ENCODE assay signal across 7 mouse cellular contexts in genomic region chr13:99475488-99475887, GRCm38 (mm10). TPM values are rescaled to one million over a fixed set of nuclear protein-coding genes. Genes with fewer than 3 reads are reported as not detected.
DNase-seq lines count a peak whose midpoint lies in the region; ATAC-seq and TF ChIP-seq lines count a peak whose summit lies in the region.

No protein-coding gene starts in this region.

- peak overlapping the region; percentile 22; the same call in 1 of the 2 replicates for H3K4me3 ChIP-seq in heart, embryonic 10.5 days
- H3K4me3 ChIP-seq in limb, embryonic 14.5 days (replicated peaks; ENCODE audit: low read length): no peak overlapping the region
- no peak overlapping the region for H3K4me3 ChIP-seq in liver, embryonic 12.5 days

- peak; percentile 60; the same call in 1 of the 2 replicates for ATAC-seq in limb, embryonic 14.5 days (ENCODE audit: low FRiP score, low read depth)
- ATAC-seq in liver, embryonic 12.5 days: no peak

- peak overlapping the region; percentile 77; the same call in 1 of the 2 replicates for H3K27ac ChIP-seq in heart, embryonic 10.5 days
- H3K27ac ChIP-seq in limb, embryonic 14.5 days (replicated peaks; ENCODE audit: low read depth, low read length): peak overlapping the region; percentile 1; the same call in 1 of the 2 replicates
- H3K27ac ChIP-seq in liver, embryonic 12.5 days: no peak overlapping the region

- H3K9ac ChIP-seq in limb, embryonic 14.5 days (ENCODE audit: low read depth, low read length, severe bottlenecking): no peak overlapping the region
- H3K9ac ChIP-seq in liver, embryonic 12.5 days: no peak overlapping the region

- H3K9me3 ChIP-seq in heart, embryonic 10.5 days: no peaks in the 10 kb centered on the region
- no peaks in the 10 kb centered on the region for H3K9me3 ChIP-seq in limb, embryonic 14.5 days (ENCODE audit: control insufficient read depth, low read length)
- no peaks in the 10 kb centered on the region for H3K9me3 ChIP-seq in liver, embryonic 12.5 days (replicated peaks)

- TF ChIP-seq POLR2A in limb, embryonic 14.5 days (IDR thresholded peaks at IDR 0.05; ENCODE audit: borderline replicate concordance, extremely low read depth, insufficient read depth, insufficient read length): no peak

- peak overlapping the region; percentile 18; the same call in 1 of the 2 replicates for H3K4me2 ChIP-seq in limb, embryonic 14.5 days (replicated peaks; ENCODE audit: low read depth, low read length, severe bottlenecking)
- H3K4me2 ChIP-seq in liver, embryonic 12.5 days: no peak overlapping the region

- peaks cover 22% of the 10 kb centered on the region; the same call in 1 of the 2 replicates for H3K36me3 ChIP-seq in heart, embryonic 10.5 days
- H3K36me3 ChIP-seq in limb, embryonic 14.5 days (ENCODE audit: control insufficient read depth, insufficient read depth, low read length): no peaks in the 10 kb centered on the region
- no peaks in the 10 kb centered on the region for H3K36me3 ChIP-seq in liver, embryonic 12.5 days

- peaks cover 24% of the 10 kb centered on the region for H3K4me1 ChIP-seq in heart, embryonic 10.5 days
- peaks cover 13% of the 10 kb centered on the region for H3K4me1 ChIP-seq in limb, embryonic 14.5 days (ENCODE audit: control insufficient read depth, insufficient read depth, low read length)
- no peaks in the 10 kb centered on the region for H3K4me1 ChIP-seq in liver, embryonic 12.5 days

- WGBS in heart, embryonic 10.5 days: 27% methylated on average over 6 of the region's 6 CpGs
- WGBS in limb, embryonic 14.5 days: 10% methylated on average over 6 of the region's 6 CpGs
- 11% methylated on average over 6 of the region's 6 CpGs for WGBS in liver, embryonic 12.5 days (ENCODE audit: insufficient replicate concordance)

- no peaks in the 10 kb centered on the region for H3K27me3 ChIP-seq in heart, embryonic 10.5 days (ENCODE audit: insufficient read depth, poor library complexity, severe bottlenecking)
- no peaks in the 10 kb centered on the region for H3K27me3 ChIP-seq in limb, embryonic 14.5 days (ENCODE audit: control insufficient read depth, insufficient read depth, low read length)
- H3K27me3 ChIP-seq in liver, embryonic 12.5 days (replicated peaks): no peaks in the 10 kb centered on the region

- DNase-seq in MN1 (ENCODE audit: low spot score): peak; percentile 77
- DNase-seq in T-cell, adult 2 months (ENCODE audit: low spot score): peak; percentile 1
- peak; percentile 79 for DNase-seq in heart, embryonic 10.5 days (ENCODE audit: low spot score)
- peak; percentile 57 for DNase-seq in limb, embryonic 14.5 days (ENCODE audit: low spot score)
- DNase-seq in skeletal muscle tissue, adult 2 months (ENCODE audit: low read depth, low spot score): peak; percentile 57
- DNase-seq in testis, postnatal 14 days (ENCODE audit: low spot score): no peak

RNA-seq across cellular contexts. Expression of gene Map1b, which starts 40.9 kb away (rescaled TPM):
- 164 and 186 TPM in 2 replicates for polyA plus RNA-seq in heart, embryonic 10.5 days (2016; fragmentation: Nextera tagmentation; extraction: Ambion mirVana)
- polyA plus RNA-seq in limb, embryonic 14.5 days (2012; rRNA removed): 16.8 and 17.5 TPM in 2 replicates
- 142 and 149 TPM in 2 replicates for polyA plus RNA-seq in limb, embryonic 14.5 days (2014; fragmentation: Nextera tagmentation; extraction: Ambion mirVana)
- 11.2 and 12.7 TPM in 2 replicates for polyA plus RNA-seq in liver, embryonic 12.5 days (2016; fragmentation: Nextera tagmentation; extraction: Ambion mirVana)
